Mouse (Mus musculus): ENCODE measurements around the gene Gm9837.

Gm9837 gene

DNA sequence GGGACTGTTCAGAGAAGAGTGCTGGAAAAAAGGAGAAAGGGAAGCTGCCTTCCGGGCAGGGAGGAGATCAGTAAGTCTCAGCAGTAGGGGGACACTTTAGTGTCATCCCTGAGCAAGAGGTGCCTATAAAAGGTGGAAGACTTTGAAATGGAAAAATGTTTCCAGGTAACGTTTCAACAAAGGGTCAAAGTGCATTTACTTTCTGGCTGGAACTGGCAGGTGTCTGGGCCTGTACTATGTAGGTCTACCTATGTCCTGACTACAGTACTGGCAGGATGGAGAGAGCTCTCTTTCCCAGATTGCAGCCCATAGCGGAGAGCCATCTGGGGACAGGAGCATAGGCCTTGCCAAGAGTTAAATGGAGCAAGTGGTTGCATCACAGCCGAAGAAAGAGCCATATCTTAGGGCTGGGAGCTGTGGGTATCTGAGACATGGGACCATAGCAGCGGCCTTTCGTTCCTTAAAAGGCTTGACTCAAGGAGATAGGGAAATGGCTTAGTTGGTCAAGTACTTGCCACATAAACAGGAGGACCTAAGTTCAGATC lies 44.5 kb downstream of the Gm9837 start:
- no peak for DNase-seq (ENCODE audit: low read depth, low spot score)

DNA sequence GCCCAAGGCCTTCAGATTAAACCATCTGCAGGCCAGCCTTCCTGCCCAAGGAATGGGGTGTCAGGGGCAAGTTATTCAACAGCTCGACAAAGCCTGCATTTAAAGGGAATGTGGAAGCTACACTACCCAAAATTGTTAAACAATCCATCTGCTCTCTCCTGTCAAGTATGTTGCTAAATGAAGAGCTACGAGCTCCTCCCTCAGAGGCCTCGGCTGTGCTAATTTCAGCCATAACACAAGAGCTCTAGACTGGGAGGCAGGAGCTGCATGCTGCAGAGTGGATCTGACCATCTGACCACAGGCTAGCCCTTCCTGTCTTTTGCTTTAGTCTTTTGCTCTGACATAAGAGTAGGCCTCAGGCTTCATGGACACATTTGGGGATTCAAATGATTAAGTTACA lies 45.0 kb downstream of the Gm9837 start:
- DNase-seq (ENCODE audit: low read depth, low spot score): no peak

DNA sequence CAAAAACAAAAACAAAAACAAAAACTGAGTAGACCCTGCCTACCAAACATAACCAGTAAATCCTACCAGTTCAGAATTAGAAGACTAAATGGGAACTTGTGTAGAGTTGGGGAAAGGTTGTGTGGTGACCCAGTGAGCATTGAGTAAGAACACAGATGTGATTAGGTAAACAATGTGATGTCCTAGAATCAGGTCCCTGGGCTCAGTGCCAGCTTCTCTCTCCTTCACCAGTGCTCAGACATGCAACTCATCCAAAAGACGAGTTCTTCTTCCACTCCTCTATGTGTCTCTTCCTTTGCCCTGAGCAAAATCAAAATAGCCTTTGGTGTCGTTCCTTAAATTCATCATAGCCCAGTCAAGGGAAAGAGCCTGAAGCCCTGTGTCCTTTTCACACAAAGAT lies 45.5 kb downstream of the Gm9837 start:
- no peak for DNase-seq (ENCODE audit: low read depth, low spot score)

DNA sequence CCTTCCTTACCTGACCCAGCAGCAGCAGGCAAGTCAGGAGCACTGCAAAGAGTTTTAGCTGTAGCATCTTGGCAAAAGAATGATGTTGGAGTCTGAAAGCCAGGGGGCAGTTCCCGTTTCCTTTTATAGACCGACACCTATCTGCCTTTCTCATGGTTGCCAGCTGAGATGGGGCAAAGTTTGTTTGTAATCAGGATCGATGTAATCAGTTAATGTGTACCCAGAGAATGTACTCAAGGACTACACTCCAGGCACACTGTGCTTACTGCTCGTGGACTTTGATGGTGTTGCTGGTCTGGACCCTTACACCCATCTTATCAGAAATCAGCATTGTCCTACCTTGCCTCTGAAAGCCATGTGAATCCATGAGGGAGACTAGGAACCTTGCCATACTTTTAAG lies 47.2 kb downstream of the Gm9837 start, which contains the start of gene Leap2:
TSS of gene Leap2 (minus strand) at position 135 of the 400 bp plus-strand sequence.
- no peak for DNase-seq (ENCODE audit: low read depth, low spot score)

Measured in mesoderm, embryonic 11.5 days (tissue).